Mouse (Mus musculus) kidney, postnatal 25 days (tissue): ENCODE data around the gene Sfr1.

Experiments
- DNase-seq, 2 experiments: peaks; one replicate each; pipeline ENCODE4 v3.0.0; 2021; ENCODE audit warnings: mixed read lengths in 2 of 2

Sfr1 gene

DNA sequence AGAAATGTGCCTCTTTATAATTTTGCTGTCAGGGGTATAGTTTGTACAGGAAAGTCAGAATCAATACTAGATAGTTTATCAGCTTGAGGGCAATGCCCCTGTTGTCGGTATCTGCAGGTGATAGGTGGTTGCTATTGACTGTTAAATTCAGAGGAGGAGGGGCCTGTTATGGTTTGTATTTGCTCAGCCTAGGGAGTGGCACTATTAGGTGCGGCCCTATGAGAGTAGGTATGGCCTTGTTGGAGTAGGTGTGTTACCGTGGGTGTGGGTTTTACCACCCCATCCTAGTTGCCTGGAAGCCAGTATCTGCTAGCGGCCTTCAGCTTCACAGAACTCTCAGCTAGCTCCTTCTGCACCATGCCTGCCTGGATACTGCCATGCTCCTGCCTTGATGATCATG, 22.4 kb downstream of the Sfr1 start:
- DNase-seq = no peak

DNA sequence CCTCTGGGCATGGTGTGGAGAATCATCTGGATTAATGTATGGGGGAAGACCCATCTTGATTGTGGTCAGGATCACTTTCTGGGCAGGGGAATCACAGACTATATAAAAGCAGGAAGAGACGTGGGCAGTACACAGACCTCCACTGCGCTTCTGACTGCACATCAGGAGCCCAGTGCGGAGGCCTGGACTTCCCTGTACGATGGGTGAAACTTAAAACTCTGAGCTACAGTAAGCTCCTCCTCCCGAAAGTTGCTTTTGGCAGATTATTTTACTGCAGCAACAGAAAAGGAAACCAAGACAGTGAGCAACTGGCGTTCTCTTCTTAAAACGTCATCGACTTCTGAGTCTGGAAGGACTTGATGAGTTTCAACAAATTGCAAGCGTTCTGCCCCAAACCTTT, 23.4 kb downstream of the Sfr1 start:
- no peak for DNase-seq

GRCm38 (mm10) chr19:47755625-47756024, 24.1 kb downstream of the Sfr1 start:
- peak in 1 of 2 experiments; percentile 15 for DNase-seq

DNA sequence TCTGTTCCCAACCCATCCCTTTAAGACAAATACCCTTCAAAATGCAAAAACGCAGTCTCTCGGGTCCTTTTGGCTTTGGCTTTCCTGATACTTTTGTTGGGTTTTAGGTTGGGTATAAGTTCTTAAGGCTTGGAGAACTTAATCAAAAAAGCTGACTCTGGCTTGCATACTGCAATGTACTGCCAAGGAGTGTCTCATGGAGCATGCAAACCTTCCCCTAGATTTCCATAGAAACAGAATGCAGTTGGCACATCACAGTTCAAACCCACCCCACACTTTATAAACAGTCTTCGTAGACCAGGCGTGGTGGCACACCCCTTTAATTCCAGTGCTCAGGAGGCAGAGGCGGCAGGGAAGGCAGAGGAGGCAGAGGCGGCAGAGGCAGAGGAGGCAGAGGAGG, 46.4 kb downstream of the Sfr1 start:
- no peak for DNase-seq

DNA sequence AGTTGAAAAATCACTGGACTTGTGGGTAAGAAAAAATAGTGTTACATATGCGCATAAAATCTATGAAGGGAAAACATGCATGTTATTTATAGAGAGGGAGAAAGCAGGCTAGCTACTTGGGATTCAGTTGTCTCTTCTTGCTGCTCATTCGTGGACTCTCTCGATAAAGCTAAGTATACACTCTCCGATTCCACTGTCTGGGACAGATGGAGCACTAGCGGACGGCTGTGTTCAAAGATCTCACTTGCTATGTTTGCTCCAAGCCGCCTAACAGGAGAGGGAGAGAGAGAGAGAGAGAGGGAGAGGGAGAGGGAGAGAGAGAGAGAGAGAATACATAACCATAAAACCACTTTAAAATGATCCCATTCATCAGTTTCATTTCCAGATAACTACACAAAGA, 48.7 kb downstream of the Sfr1 start:
- no peak for DNase-seq

DNA sequence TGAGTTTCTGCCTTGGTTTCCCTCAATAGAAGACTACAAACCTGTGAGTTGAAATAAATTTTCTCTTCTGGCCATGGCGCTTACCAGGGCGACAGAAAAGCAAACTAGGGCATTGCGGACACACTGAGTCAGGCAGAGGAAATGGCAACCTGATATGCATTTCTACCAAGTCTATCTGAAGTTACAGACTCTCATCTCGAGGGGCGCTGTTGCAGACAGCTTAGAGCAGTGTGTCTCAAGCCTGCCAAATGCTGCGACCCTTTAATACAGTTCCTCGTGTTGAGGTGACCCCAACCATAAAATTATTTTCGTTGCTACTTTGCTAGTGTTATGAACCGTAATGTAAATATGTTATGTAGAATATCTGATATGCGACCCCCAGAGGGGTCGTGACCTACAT, 49.5 kb downstream of the Sfr1 start:
- no peak for DNase-seq

DNA sequence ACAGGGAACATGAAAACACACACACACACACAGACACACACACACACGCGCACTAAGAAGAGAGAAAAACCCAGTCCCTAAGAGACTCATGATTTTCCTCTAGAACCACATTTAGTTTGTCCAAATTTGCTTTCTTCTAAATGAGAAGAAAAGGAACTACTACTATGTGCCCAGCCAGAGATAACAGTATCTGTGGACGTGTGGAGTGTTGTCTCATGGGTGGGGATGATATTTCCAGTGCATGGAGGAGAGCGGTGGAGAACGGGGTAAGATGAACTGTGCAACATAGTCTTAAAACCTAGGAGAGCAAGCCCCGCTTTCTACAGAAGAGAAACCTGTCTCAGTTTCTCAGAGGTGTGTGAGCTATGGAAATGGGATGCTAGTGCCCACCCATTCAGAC, 52.4 kb downstream of the Sfr1 start:
- DNase-seq = no peak
